Mouse (Mus musculus) liver, embryonic 15.5 days (tissue): ENCODE measurements around the gene Fxyd6. TPM values are rescaled to one million over a fixed set of nuclear protein-coding genes. Genes with fewer than 3 reads are reported as not detected.

Source experiments
- ATAC-seq: fragments of 200-750 bp; cut with Nextera tagmentation; 2 replicates; pipeline ENCODE4 v1.8.0; 2017; ENCODE audit warnings: moderate number of reproducible peaks, mild to moderate bottlenecking, moderate library complexity; ENCODE audit not compliant: insufficient read depth
- H3K27ac ChIP-seq: fragments of 300-500 bp; sonication (generic); replicated peaks from 2 replicates; pipeline ENCODE4 v1.5.1; 2015; ENCODE audit warnings: mild to moderate bottlenecking, inconsistent platforms
- H3K27me3 ChIP-seq: fragments of 300-500 bp; sonication (generic); 2 replicates; pipeline ENCODE4 v1.6.1; 2015; ENCODE audit warnings: mild to moderate bottlenecking, inconsistent platforms
- H3K36me3 ChIP-seq: fragments of 300-500 bp; sonication (generic); replicated peaks from 2 replicates; pipeline ENCODE4 v1.6.1; 2015; ENCODE audit warnings: moderate library complexity, mild to moderate bottlenecking, inconsistent platforms
- H3K4me1 ChIP-seq: fragments of 300-500 bp; sonication (generic); replicated peaks from 2 replicates; pipeline ENCODE4 v1.6.1; 2015; ENCODE audit warnings: inconsistent platforms
- H3K4me2 ChIP-seq: fragments of 300-500 bp; sonication (generic); 2 replicates; pipeline ENCODE4 v1.6.1; 2015; ENCODE audit warnings: moderate library complexity, mild to moderate bottlenecking, inconsistent platforms
- H3K4me3 ChIP-seq: fragments of 300-500 bp; sonication (generic); replicated peaks from 2 replicates; pipeline ENCODE4 v1.5.1; 2015; ENCODE audit warnings: mild to moderate bottlenecking, inconsistent platforms
- H3K9ac ChIP-seq: fragments of 300-500 bp; sonication (generic); 2 replicates; pipeline ENCODE4 v1.6.1; 2015; ENCODE audit warnings: moderate library complexity, mild to moderate bottlenecking, inconsistent platforms
- H3K9me3 ChIP-seq: fragments of 300-500 bp; sonication (generic); replicated peaks from 2 replicates; pipeline ENCODE4 v1.6.1; 2016; ENCODE audit warnings: inconsistent platforms
- WGBS: fragments of 180-500 bp; shearing (Covaris S2); methylation state at CpG from one replicate; pipeline ENCODE4 v1.1.7; 2015; ENCODE audit warnings: mixed read lengths; ENCODE audit not compliant: insufficient replicate concordance; 5-methylcytosine and 5-hydroxymethylcytosine counted together
- polyA plus RNA-seq: library from polyadenylated mRNA; unstranded; fragments of >200 nt; fragmentation: Nextera tagmentation; extraction: Ambion mirVana; gene quantifications from 2 replicates; pipeline ENCODE4 v1.2.1, GENCODE M21; 2015

Gene Fxyd6
- polyA plus RNA-seq, 1 experiment from 2014 or later: 1.9 TPM

GRCm38 (mm10) chr9:45349851-45350250, 20.1 kb upstream of the Fxyd6 start:
- H3K9ac ChIP-seq: no peak overlapping the region
- no peaks in the 10 kb centered on the region for H3K9me3 ChIP-seq
- H3K27ac ChIP-seq: no peak overlapping the region
- H3K4me2 ChIP-seq: no peak overlapping the region
- no peaks in the 10 kb centered on the region for H3K36me3 ChIP-seq
- no peaks in the 10 kb centered on the region for H3K4me1 ChIP-seq
- H3K27me3 ChIP-seq: no peaks in the 10 kb centered on the region
- ATAC-seq: no peak
- 32% methylated on average over 5 of the region's 5 CpGs for WGBS
- H3K4me3 ChIP-seq: no peak overlapping the region

DNA sequence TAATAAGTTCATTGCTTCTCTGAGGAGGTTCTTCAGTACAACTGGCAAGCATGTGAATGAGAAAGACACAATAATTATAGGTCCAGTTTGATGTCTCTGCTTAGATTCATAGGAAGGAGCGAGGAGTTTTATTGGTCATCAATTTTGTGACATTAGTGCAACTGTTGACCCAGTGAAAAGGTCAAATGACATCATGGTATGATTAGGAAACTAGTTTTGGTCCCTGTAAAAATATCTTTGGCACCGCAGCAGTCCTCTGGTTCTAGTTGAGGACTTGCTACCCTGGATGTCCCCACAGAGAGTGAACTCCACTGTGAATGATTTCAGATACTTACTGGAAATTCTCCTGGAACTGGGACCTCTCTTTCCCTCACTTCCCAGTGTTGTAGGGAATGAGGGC, 14.8 kb upstream of the Fxyd6 start:
- no peak for ATAC-seq
- 56% methylated on average over 2 of the region's 2 CpGs for WGBS
- no peaks in the 10 kb centered on the region for H3K27me3 ChIP-seq
- H3K36me3 ChIP-seq: no peaks in the 10 kb centered on the region
- no peak overlapping the region for H3K9ac ChIP-seq
- no peak overlapping the region for H3K4me2 ChIP-seq
- H3K9me3 ChIP-seq: no peaks in the 10 kb centered on the region
- no peak overlapping the region for H3K4me3 ChIP-seq
- H3K4me1 ChIP-seq: no peaks in the 10 kb centered on the region
- H3K27ac ChIP-seq: no peak overlapping the region

DNA sequence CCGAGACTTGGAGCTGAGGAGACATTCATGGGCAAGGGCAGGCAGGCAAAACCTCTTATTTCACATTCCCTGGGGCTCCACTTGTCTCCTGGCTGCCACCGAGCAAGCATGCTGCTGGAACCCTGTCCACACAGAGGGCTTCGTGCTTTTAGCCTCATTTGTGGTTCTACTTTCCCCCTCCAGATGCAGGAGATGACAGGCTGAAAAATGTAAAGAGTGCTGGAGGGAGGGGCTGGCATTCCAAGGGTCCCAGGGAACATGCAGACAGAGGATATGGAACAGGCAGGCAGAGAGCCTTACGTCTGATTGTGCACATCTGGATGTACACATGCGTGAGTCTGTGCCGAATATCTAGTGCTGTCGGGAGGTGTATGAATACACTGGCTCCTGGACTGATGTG, 11.6 kb upstream of the Fxyd6 start:
- H3K27ac ChIP-seq: no peak overlapping the region
- WGBS: 55% methylated on average over 7 of the region's 7 CpGs
- H3K36me3 ChIP-seq: no peaks in the 10 kb centered on the region
- H3K27me3 ChIP-seq: no peaks in the 10 kb centered on the region
- no peak overlapping the region for H3K4me3 ChIP-seq
- H3K4me1 ChIP-seq: no peaks in the 10 kb centered on the region
- H3K9me3 ChIP-seq: no peaks in the 10 kb centered on the region
- H3K9ac ChIP-seq: no peak overlapping the region
- no peak for ATAC-seq
- H3K4me2 ChIP-seq: no peak overlapping the region

DNA sequence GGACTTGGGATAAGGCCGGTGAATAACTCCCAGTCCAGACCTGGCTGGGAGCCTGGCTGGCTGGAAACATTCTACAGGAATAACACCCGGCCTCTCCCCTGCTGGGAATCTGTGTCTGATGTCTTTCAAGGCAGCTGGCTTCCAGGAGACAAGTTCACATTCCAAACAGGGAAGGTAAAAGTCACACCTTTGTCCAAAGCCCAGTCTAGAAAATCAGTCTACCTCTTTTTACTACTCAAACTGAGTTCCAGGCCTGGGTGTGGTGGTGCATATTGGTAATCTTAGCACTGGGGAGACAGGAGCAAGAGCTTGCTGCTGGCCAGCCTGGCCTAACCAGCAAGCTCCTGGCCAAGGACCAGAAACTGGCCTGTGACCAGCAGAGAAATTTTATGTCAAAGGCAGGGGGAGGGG, 7.9 kb upstream of the Fxyd6 start:
- peaks cover 2% of the 10 kb centered on the region; the same call in 1 of the 2 replicates for H3K27me3 ChIP-seq
- ATAC-seq: no peak
- H3K4me3 ChIP-seq: no peak overlapping the region
- H3K36me3 ChIP-seq: no peaks in the 10 kb centered on the region
- H3K4me1 ChIP-seq: no peaks in the 10 kb centered on the region
- no peak overlapping the region for H3K4me2 ChIP-seq
- H3K27ac ChIP-seq: no peak overlapping the region
- no peak overlapping the region for H3K9ac ChIP-seq
- H3K9me3 ChIP-seq: no peaks in the 10 kb centered on the region
- WGBS: 40% methylated on average over 2 of the region's 2 CpGs

GRCm38 (mm10) chr9:45363639-45364214, 6.3 kb upstream of the Fxyd6 start:
- no peak for ATAC-seq
- Histone ChIP-seq H3K27ac (no peak overlapping the region), H3K4me1 (no peaks in the 10 kb centered on the region), H3K4me2 (no peak overlapping the region), H3K9me3 (no peaks in the 10 kb centered on the region), H3K4me3 (no peak overlapping the region), H3K9ac (no peak overlapping the region), H3K27me3 (peaks cover 16% of the 10 kb centered on the region), H3K36me3 (no peaks in the 10 kb centered on the region)
- 40% methylated on average over 7 of the region's 7 CpGs for WGBS

- Histone ChIP-seq H3K27ac (no peak overlapping the region), H3K9ac (no peak overlapping the region), H3K9me3 (no peaks in the 10 kb centered on the region), H3K4me3 (no peak overlapping the region), H3K36me3 (no peaks in the 10 kb centered on the region), H3K4me2 (no peak overlapping the region), H3K4me1 (0 out of 2 replicates have a peak, but pooled peaks cover 5% of the 10 kb centered on the region), H3K27me3 (peaks cover 55% of the 10 kb centered on the region)
- 53% methylated on average over 8 of the region's 8 CpGs for WGBS
- ATAC-seq: no peak
These were observed 2.3 kb upstream of the Fxyd6 start for GRCm38 (mm10) chr9:45367716-45368115.

- 39% methylated on average over 5 of the region's 5 CpGs for WGBS
These were observed 1.6 kb upstream of the Fxyd6 start for GRCm38 (mm10) chr9:45368341-45368901.

DNA sequence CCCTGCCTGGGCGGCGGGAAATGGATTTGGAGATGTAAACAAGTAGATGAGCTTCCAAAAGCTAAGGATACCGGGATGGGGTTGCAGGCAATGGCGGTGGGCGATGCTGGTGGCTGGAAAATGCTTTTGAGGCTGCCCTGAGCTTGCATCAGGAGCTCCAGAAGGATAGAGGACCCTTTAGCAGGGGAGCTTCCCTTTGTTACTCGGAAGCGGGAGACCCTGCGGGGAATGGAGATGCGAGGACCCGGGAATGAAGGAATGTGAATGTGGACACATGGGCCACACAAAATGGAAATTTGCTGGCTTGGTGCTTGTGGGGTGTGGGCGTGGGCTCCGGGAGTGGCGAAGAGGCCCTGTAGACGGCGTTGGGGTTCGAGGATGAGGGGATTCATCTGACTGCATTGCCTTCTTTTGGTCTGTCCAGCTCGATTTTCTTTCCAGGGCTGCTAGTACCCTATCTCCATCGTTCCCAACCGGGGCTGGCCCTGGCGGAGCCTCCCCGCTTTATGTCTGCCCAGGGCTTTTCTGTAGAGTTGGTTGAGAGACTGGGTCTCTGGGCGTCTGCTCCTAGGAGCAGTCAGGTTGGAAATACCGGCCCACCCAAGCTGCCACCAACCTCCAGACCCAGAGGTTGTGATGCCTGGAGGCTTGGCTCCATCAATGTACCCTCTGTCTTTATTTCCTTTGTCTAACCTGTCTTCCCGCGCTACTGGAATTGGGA, 791 bp downstream of the Fxyd6 start:
- Histone ChIP-seq H3K4me2 (peak overlapping the region; percentile 51), H3K4me1 (0 out of 2 replicates have a peak, but pooled peaks cover 5% of the 10 kb centered on the region), H3K27me3 (peaks cover 58% of the 10 kb centered on the region), H3K36me3 (no peaks in the 10 kb centered on the region), H3K4me3 (peak overlapping the region; percentile 30), H3K9me3 (no peaks in the 10 kb centered on the region), H3K9ac (no peak overlapping the region), H3K27ac (no peak overlapping the region)
- 14% methylated on average over 25 of the region's 25 CpGs for WGBS
- ATAC-seq: no peak

More at GRCm38 (mm10) chr9:45368341-45368901, 1.6 kb upstream of the Fxyd6 start:
- Histone ChIP-seq H3K9ac (no peak overlapping the region), H3K4me1 (0 out of 2 replicates have a peak, but pooled peaks cover 5% of the 10 kb centered on the region), H3K27me3 (peaks cover 58% of the 10 kb centered on the region), H3K27ac (no peak overlapping the region), H3K4me2 (no peak overlapping the region), H3K36me3 (no peaks in the 10 kb centered on the region), H3K4me3 (no peak overlapping the region), H3K9me3 (no peaks in the 10 kb centered on the region)
- ATAC-seq: no peak

DNA sequence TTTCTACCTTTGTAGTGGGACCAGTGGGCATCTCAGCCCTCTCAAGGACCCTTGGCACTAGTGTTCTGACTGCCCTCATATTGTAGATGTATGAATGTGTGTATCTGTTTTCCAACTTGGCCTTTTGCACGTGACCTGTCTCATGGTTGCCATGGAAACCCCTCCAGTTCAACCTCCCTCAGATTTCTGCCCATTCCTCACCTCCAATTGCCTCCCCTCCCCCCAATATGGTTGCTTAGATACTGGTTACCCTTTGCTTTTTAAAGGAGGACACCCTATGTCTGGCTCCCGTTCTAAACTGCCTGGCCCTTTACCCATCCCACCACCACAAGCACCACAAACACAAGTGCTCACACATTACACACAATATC, 1.3 kb downstream of the Fxyd6 start:
- Histone ChIP-seq H3K9ac (no peak overlapping the region), H3K9me3 (no peaks in the 10 kb centered on the region), H3K4me3 (no peak overlapping the region), H3K36me3 (no peaks in the 10 kb centered on the region), H3K4me2 (no peak overlapping the region), H3K27ac (no peak overlapping the region), H3K27me3 (peaks cover 58% of the 10 kb centered on the region), H3K4me1 (0 out of 2 replicates have a peak, but pooled peaks cover 5% of the 10 kb centered on the region)
- 28% methylated on average over 2 of the region's 2 CpGs for WGBS
- no peak for ATAC-seq

DNA sequence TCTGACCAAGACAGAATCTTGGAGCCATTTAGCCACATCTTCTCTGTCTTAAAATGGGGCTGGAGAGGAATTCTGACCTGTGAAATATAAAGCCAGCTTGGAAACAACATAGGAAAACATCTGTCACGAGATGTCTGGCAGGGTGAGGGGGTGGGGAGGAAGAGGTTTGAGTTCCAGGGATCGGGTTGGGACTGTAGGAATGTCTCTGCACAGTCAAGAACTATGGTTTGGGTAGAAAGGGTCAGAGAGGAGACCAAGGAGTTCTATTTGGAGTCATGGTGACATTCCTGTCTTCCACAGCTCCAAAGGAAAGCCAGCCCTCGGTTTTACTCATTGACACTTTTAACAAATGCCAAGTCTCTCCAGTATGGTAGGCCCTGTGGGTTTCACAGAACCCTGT, 3.9 kb downstream of the Fxyd6 start:
- Histone ChIP-seq H3K27ac (no peak overlapping the region), H3K27me3 (peaks cover 40% of the 10 kb centered on the region), H3K4me3 (no peak overlapping the region), H3K36me3 (no peaks in the 10 kb centered on the region), H3K4me1 (0 out of 2 replicates have a peak, but pooled peaks cover 5% of the 10 kb centered on the region), H3K9ac (no peak overlapping the region), H3K4me2 (no peak overlapping the region), H3K9me3 (no peaks in the 10 kb centered on the region)
- 37% methylated on average over 3 of the region's 3 CpGs for WGBS
- no peak for ATAC-seq

- Histone ChIP-seq H3K4me2 (no peak overlapping the region), H3K4me1 (0 out of 2 replicates have a peak, but pooled peaks cover 4% of the 10 kb centered on the region), H3K4me3 (no peak overlapping the region), H3K9me3 (no peaks in the 10 kb centered on the region), H3K27me3 (peaks cover 30% of the 10 kb centered on the region), H3K27ac (no peak overlapping the region), H3K36me3 (no peaks in the 10 kb centered on the region), H3K9ac (no peak overlapping the region)
- no peak for ATAC-seq
- 59% methylated on average over 6 of the region's 6 CpGs for WGBS
These were observed 5.1 kb downstream of the Fxyd6 start for GRCm38 (mm10) chr9:45374988-45375502.
